Mouse (Mus musculus) retina, adult 2 months (tissue): ENCODE results near the gene Itpkb.
A peak's percentile ranks its signal among the peaks of the same experiment; 100 is the strongest.

ENCODE experiments used
- DNase-seq: peaks from one replicate; pipeline ENCODE4 v3.0.0-alpha.2; 2012; ENCODE audit warnings: low read depth, low spot score

Gene Itpkb

DNA sequence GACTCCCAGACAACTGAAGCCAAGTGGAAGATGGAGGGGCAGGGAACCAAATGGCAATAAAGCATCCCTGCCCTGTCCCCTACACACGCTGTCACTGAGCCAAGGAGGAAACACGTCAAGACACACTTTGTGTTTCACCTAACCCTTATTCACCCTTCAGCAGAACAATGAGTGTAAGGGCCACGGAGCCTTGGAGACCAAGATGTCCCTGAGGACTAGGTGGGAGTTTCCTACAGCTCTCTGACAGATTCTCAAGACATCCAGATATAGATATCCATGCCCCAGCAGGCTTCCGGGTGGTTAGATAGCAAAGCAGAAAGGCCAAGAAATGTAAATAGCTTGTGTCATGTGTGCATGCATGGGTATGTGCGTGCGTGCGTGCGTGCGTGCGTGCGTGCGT lies 63.6 kb downstream of the Itpkb start:
- no peak for DNase-seq

DNA sequence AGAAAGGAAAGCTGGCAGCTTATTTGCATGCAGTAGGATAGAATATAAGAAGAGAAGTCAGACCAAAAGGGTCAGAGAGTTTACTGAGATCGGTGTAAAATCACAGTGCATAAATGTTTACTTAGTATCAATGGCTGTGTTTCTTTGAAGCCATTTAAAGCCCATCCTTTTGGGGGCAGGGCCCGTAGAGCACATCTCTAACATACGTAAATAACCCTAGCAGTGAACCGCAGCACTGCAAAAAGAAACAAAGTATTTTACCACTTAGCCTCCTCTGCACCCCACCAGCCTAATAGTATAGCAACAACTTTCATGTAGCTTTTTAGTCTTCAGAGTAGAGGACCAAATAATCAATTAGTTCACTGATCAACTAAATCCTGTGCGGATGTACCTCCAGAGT lies 67.4 kb downstream of the Itpkb start:
- DNase-seq = no peak

DNA sequence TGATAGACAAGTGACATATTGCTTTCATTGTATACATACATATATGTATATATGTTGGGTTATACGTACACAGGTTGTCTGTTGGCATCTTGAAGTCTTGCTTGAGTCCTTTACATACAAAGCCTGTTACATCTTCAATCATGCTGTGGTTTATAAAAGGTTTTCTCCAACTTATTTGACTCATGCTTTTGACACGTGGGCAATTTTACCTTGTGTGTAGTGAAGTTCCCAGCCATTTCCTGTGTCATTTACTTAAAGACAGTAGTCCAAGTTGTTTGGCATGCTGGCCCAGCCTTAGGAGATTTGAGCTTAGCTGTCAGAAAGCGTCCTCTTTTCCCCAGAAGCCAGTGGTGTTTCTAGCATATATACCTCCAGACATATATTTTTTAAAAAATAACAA lies 68.2 kb downstream of the Itpkb start:
- DNase-seq = no peak

DNA sequence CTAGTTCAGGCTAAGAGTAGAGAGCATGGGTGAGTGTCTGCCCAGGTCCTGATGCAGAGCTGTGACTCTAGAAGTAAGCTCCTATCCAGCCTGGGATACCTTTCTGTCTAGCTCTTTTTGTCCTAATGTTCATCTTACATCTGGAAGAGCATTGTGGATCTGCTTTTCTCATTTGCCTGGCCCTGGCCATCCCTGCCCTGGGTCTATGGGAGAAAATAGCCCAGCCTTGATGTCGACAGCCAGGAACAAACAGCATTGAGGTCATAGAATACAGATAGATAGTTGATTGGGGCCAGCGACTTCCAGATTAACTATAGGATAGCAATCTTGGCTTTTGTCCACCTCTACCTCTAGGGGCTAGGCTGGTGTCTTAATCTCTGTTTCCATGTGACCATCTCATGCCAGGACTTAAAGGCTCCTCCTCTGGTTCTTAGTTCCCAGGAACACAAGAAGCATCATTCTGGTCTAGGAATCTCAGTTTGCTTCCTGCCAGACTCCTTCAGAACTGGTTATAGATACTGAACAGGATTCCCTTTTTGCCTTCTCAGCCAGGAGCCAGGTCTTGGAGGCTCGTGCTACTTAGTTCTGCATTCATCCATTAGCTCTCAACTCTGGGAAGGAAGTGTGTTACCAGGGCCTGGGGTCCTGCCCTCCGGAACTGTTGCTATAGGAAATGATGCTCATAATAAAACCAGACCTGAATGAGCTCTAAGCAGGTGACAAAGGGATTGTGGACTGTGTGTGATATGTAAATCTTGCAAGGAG lies 70.6 kb downstream of the Itpkb start:
- no peak for DNase-seq

DNA sequence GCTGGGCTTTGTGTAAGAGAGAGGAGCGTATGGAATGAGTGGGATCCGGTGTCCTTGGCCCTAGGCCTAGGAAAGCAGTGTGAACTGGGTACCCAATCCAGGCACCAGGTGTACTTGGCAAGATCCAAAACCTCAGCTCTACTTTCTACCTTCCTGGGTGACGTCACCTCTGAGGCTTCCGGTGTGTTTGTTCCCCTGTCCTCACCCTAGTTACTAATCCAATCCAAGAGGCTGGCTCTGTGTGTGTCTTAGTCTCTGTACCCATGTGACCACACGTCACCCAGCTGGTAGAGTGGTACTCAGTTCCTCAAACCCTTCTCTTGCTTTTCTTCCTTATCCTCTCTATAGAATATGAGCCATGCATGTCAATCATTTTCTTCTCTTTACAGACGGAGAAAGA lies 71.4 kb downstream of the Itpkb start:
- no peak for DNase-seq

DNA sequence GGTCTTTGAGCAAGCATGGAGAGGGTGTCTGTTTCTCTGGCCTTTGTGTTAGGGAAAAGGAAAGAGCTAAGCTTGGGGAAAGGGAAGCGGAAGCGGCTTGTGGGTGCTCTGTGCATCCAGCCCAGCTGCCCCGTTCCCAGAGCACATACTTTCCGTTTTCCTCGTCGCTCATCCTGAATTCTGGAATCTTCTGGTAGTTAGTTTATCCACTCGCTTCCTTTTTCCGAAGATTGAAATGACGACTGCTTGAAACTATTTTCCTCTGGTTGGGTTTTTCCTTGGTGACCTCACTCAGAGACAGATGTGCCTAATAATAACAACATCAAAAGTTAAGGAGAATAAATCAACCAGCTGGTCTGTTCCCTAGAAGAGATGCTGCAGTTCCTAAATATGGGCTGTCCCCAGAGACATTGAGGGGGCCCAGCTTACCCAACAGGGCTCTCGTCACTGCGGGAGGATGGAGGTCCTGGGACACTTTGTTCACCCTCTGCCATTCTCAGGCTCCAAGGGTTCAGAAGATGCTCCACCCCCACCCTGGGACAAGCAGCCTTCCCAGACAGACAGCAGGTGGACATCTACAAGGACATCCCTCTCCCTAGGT lies 72.3 kb downstream of the Itpkb start:
- no peak for DNase-seq

DNA sequence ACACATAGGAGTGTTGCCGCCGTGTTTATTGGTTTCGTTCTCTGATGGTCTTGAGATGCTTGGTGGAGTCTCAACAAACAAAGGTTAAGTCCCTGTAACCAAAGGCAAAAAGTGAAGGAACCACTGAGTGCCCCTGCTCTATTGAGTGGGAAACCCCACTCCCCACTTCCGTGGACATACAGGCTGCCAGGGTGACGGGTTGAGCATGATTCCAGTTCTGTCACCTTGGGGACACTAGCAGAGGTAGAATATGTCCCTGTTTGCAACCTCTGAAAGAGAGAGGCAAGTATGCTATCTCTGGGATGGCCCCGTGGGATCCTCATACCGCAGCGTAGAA lies 73.0 kb downstream of the Itpkb start:
- no peak for DNase-seq

DNA sequence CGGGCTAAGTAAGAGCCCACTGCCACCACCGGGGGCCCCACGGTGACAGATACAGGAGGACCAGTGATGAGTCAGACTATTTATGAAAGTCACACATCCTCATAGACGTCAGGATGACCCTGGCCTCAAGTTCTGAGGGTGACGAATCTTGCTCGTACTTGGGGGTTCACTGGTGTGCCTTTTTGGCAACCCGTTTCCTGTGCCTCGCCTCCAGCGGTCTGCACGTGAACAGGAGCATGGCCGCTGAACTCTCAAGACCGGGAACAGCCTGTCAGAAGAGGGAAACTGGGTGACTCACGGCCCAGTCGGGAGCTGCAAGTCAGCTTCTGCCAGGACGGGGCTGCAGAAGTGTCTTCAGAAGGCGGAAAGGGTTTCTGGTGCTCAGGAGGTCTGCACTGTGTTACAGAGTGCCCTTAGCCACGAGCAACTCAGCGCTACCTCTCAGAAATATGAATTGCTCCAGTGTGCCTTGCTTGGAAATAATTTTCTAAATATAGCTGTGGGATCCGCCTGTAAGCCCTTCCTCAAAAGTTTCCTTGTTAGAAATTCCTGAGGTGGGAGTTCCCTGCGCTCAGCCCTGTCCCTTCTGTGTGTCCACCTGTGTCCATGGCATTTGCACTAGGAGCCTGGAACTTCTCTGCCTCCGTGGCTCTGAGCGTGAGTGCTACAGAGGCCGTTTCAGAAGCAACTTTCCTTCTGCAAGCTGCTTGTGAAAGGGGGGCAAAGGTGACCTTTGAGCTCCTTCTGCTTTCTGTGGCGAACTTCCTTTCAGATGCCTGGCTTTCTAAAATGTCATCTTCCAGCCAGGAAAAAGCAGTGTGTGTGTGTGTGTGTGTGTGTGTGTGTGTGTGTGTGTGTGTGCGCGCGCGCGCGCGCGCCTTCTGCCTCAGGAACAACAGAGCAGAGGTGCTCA lies 73.7 kb downstream of the Itpkb start:
- no peak for DNase-seq

DNA sequence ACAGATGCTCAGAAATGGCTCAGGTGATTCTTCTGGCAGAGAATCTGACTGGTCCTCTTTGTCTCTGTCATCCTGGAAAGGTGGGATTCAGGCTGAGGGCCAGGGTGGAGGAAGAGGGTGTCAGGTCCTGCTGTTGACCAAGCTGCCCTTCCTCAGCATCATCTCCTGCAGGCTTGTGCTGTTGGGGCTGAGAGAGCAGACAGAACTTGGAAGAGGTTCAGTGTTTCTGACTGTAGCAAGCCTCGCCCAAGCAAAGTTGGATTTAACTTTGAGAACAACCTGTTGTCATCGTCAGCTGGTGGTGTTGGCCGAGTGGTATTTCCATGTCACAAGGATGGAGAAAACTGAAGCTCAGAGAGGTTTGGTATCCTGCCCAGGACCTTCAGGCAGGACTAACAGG lies 74.4 kb downstream of the Itpkb start:
- DNase-seq = no peak

DNA sequence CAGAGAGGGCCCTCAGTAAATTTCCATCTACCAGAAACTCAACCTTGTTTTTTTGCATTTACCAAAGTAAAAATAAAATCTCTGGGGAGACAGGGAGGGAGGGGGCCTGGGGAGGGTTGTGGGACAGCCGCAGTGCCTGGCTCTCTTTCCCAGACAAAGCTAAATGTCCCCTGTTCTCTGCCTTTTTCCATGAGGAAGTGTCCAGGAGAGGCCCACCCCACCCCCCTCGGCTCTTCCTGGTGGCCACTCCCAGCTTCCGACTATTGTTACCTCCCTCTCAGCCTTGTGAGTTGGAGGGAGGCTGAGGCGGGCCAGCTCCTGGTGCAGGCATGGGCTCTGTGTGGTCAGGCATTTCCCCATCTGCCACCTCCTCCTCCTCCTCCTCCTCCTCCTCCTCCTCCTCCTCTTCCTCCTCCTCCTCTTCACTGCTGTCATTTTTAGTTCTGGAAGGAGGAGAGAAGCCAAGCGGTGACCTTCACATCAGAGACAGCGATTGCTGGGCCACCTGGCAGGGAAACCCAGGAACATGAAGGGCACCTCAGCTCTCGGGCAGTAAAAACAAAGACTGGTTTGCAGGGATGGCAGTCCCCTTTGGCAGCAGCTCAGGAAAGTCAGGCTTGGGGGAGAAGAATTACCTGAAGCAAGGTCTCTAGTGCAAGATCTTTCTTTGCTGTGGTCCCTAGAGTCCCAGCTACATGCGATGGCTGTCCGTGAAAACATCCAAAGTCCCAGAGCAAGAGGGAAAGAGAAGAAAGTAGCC lies 75.5 kb downstream of the Itpkb start:
- DNase-seq = no peak

DNA sequence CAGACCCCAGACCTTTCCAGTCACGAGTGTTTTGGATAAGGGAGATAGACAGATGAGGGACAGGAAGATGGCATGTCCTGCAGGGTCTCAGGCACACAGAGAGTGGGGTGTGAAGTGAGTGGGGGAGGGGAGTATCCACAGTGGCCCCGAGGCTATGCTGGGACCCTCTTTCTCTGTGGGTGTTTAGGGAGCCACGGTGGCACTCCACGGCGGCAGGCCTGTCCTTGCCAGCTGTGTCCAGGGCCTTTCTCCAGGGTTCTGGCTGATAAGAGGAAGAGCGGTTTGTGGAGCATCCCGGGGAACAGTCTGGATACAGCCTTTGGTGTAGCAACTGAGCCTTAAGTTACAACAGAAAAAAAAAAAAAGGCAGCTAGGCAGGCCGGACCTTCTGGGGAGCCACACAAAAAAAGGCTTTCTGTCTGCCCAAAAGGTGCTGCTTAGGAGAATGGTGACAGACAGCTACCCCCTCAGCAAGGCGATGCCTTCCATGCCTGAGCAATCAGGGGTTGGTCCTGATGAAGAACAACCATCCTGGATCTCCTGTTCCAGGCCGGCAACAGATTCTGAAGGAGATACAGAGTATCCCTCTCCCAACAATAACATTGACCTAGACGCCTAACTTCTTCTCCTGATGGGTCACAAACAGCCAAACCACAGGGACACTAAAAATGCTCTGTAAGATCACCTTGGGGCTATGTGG lies 76.2 kb downstream of the Itpkb start:
- no peak for DNase-seq

DNA sequence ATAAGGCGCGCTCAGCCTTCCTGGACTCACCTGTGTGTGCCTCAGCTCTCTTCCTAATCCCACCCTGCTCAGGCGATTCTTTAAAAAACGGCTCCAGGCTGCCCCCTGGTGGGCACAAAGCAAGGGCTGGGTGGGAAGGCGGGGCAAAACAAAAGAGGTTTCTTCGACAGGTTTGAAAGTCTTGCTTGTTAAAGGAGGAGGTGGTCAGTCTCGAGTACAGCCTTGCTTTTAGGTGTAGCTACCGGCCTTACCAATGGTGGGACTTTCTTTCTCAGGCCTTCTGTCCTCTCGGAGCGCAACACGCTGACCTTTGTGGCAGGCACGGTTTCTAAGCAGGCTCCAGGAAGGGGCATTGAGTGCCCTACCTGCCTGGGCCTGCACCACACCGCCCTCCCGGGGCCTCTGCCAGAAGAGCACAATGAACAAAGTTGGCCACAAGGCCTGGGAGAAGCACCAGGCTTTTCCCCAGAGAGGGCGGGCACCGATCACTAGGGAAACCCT lies 76.9 kb downstream of the Itpkb start:
- DNase-seq = peak; percentile 69

DNA sequence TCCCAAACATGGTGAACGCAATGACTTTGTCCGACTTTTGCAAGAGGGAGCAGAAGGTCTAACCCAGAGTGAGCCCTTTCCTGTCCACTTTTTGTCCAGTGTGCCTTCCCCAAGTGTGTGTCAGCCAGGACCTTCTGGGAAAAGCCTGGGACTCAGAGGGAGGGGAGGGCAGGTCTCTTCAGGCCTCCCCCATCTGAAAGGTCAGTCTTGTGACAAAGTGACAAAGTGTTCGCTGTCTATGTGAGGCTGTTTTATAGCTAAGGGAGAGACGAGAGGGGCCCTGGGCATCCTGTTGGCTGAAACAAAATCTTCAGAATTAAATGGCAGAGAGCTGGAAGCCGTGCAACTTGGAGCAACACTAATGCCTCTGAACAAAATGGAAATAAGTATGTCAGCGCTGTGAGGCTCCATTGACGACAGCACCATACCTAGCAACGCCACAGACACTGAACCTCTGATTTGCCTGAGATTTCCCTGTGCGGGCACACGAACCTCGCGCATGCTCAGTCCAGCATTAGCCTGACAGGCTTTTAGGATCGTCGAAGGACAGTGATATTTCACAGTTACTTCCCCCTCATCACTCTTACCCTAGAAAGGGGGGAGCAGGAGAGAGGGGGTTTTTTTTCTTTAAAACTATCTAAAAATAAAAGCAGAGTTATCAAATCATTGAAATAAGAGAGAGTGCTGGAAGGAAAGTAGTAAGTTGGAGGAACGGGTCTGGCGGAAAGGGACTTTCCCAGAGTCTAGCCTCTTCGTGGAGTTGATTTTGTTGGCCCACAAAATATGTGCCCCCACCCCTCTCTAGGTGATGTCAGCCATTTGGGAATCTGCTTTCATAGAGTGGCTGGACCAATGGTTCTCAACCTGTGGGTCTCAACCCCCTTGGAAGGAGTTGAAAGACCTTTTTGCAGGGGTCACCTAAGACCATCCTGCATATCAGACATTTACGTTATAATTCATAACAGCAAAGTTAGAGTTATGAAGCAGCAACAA lies 77.7 kb downstream of the Itpkb start:
- no peak for DNase-seq

DNA sequence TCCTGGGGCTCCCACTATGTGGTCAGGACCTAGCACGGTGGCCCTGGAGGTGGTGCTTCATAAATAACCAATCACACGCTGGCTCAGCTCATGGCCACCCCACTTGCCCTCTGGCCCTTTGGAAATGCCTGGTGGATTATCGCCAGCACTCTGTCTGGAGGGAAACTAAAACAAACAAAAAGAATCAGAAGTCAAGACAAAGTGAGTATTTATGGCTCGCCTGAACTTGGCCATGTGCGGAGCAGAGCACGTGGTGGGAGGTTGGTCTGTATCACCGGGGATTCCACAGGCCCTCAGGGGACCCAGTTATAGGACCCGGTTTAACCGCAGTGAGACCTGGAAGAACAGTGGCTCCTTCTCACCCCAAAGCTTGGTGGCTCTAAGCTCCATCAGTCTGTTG lies 78.5 kb downstream of the Itpkb start:
- no peak for DNase-seq

DNA sequence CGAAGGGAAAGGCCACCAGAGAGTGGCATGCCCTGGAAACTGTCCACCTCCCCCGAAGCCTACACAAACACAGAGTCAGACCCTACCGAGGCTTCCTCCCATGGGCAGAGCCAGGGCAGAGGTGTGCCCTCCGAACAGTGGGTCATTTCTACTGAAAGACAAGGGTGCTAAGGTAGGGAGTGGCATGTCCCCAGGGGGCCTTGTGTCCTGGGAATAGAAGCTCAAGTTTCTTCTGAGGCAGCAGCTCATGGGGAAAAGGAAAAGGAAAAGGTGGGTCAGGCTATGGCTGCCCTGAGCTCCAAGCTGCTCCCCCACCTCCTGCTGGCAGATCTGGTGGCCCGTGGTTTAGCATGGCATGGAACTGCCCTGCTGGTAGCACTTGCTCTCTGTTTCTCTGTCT lies 79.5 kb downstream of the Itpkb start:
- DNase-seq = no peak

DNA sequence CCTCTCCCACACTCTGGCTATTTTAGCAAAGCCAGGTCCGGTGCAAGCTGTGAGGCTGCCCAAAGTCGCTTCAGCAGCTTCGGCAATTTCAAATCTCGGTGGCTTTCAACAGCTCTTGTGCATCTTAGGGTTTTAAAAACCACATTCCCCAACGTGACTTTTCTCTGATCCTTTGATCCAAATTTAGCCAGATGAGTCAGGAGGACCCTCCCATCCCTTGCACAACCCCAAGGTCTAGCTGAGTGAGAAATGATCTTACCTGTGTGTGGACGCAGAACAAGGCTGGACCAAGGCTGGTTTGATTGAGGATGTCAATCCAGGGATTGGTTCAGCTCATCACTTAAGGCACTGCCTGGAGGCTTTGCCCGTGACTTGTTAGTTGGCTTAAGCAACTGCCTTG lies 80.0 kb downstream of the Itpkb start:
- DNase-seq = no peak

DNA sequence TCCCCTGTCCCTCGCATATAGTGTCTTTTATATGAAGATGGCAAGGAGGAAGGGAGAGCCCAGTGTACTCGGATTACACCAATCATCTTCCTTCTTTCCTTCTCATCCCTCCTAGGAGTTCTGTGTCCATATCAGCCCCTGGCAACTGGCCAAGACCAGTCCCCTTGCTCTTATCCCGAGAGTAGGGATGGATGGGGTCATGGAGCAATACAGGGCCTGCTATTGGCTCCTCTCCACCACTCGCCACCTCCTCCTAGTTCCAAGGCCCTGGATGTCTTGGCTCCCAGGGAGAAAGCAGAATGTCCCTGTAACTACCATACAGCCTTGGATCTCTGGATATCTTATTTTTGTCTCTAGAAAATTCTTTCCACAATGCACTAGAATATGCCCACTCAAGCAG lies 84.8 kb downstream of the Itpkb start:
- no peak for DNase-seq

DNA sequence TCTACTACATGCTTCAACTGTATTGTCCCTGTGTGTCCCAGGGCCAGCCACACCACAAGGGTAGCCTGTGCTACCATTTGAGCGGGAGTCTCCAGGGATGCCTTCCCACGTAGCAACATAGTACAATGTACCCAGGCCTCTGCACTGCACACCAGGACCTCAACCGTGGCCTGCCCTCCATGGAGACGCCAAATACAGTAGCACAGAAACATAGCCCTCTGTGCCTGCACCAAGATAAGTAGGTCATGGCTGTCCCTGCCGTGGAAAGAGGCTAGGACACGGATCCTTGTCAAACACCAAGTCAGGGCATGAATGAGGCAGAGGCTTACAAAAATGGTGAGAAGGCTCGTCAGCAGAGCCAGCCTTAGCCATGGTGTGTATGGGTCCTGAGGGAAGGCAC lies 85.6 kb downstream of the Itpkb start:
- DNase-seq = no peak

DNA sequence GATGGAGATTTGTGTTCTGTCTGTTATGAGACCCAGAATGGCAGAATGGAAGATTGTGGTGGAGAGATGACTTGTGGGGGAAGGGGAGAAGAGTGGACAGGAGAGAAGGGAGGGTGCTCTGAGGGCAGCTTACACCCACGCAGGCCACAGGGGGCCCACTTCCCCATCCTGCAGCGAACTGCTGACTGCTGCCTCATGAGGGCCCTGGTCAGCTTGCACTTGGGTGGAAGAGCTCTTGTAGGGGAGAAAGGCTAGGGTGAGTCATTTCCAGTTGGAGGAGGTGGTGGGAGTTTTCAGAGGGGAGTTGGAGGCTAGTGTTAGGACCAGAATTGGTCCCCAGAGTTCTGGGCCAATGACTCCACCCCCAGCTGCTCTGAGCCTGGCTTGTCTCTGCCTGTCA lies 86.8 kb downstream of the Itpkb start:
- no peak for DNase-seq

DNA sequence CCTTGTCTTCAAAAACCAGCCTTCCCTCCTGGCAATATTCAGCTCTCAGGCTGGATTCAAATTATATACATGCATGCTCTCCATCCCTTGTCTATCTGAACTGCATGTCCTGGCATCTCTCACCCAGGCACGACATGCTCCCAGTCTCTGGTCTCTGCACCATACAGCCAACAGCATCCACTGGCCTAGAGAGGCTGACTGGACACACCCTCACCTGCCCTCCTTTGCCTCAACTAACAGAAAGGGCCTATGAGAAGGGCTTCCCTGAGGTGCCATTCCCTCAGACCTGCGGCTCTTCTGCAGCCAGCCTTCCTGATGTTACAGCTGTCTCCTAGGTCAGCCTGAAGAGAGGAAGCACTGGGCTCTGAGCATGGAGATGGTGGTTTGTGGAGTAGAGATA lies 88.8 kb downstream of the Itpkb start:
- no peak for DNase-seq
